Mouse (Mus musculus) mouse trophoblast stem cell (cell line): ENCODE data around the gene Selenoo.

Experiments
- in situ Hi-C, 2 experiments: fragments of 300-500 bp; cut with MseI, MboI; formaldehyde crosslinking; loops; 2 replicates in 1 of 2; 3 replicates in 1 of 2; pipeline ENCODE4 v1.15.1; 2025

Selenoo gene

DNA sequence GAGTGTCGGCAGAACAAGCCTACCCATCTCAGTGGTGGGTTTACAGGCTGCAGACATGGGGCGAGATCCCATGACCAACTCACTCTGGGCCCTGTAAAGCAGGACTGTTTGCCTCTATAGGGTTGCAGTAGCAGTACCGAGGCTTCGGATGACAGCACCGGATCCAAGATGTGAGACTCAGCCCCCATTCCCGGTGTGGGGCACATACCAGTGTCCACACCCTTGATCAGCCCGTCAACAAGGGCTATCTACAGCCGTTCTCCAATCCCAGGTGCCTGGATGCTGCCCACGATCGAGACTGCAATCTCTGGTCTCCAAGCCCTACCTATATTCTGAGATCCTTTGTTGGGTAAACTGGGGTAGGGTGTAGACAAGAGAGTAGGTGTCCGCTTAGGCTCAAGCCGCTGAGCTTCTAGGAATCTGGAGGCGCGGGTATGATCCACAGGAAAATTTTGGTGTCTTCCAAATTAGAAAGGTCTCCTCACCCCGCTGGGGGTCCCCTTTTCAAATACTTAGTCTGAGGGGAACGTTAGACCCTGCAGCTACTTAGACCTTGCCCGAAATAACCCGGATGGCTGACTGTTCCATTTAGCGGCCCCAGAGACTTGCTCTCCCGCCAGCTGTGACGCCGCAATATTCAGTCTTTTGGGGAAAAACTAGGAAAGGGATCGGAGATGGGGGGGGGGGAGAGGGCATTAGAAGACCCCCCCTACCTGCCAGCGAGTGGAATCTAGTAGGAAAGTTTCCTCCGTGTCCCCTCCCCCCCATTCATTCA is 59.8 kb downstream of the Selenoo start:
- in situ Hi-C loops = no loop called here

DNA sequence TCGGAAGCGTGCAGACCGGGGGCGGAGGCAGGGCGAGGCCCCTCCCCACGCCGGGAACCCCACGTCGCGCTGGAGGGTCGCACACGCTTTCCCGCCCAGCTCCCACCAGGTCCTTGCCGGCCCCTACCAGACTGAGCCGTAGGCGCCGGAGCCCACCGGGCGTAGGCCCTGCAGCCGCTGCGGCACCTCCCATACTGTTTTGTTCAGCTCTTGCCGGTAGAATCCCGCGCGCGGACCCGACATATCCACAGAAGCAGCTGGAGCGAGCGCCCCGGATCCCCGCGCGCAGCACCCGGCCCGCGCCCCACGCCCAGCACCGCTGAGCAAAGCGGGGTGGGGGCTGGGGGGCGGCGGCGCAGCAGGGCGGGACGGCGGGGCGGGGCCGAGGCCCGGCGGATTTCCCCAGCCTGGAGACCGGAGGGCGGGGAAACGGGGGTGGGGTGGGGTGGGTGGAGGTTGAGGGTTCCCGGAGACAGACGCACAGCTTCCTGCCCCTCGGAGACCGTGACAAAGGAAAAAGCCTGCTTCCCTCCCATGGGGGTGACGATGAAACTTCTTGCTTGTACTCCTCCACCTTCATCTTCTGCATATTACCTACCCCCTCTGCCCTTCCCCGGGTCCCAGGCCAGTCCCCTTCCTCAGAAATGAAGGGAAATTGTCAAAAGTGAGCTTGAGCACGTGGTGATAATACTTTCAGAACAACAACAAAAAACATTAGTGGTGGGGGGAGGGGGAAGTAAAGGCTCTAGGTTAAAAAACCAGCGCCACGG is 60.6 kb downstream of the Selenoo start, which contains the start of gene Mapk11:
Mapk11 (minus strand) TSS at position 358 of the 770 bp plus-strand sequence.
- in situ Hi-C loops = no loop called here
